Mouse (Mus musculus): Measurements from ENCODE around the gene Ostn.
"Not testable (repeated sequence)": the region's sequence is repeated elsewhere in the genome, so short reads cannot be mapped to it uniquely, and the experiment has no call there.

Gene Ostn

GRCm38 (mm10) chr16:27307189-27307588, at the start of gene Ostn:
Gene Ostn, plus strand, starts transcription at chr16:27307489.
- POLR2A ChIA-PET, CTCF ChIA-PET: not testable (repeated sequence)

GRCm38 (mm10) chr16:27268748-27269147, 38.5 kb upstream of the Ostn start:
- POLR2A ChIA-PET = no interaction called here
- CTCF ChIA-PET = no interaction called here

GRCm38 (mm10) chr16:27287410-27287809, 19.9 kb upstream of the Ostn start:
- ChIA-PET CTCF (interaction anchor here in 1 of 4 experiments (1.0 kb wide), 1 partner anchor 170 kb away, joined by 3 read pairs; no protein-coding TSS in a partner anchor), POLR2A (no interaction called here)

DNA sequence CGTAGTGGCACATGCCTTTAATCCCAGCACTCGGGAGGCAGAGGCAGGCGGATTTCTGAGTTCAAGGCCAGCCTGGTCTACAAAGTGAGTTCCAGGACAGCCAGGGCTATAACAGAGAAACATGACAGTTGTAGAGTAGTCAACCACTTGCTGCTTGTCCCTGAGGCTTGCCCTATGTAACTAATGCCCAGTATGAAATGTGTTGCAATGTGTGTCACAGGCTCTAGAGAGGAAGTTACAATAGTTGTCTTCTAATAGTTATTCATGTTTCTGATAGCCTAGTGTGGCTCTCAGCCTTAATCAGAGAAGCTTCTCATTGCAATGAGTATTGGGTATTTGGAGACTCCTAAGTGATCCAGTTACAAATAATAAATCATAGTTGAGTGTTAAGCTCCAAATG, 10.8 kb upstream of the Ostn start:
- CTCF ChIA-PET = no interaction called here
- POLR2A ChIA-PET = no interaction called here

- POLR2A ChIA-PET = interaction anchor here in 1 of 4 experiments (1.0 kb wide), 1 partner anchor 12 kb away, joined by 4 read pairs; no protein-coding TSS in a partner anchor
- CTCF ChIA-PET = no interaction called here
These were observed 10.4 kb upstream of the Ostn start for GRCm38 (mm10) chr16:27296929-27297328.

DNA sequence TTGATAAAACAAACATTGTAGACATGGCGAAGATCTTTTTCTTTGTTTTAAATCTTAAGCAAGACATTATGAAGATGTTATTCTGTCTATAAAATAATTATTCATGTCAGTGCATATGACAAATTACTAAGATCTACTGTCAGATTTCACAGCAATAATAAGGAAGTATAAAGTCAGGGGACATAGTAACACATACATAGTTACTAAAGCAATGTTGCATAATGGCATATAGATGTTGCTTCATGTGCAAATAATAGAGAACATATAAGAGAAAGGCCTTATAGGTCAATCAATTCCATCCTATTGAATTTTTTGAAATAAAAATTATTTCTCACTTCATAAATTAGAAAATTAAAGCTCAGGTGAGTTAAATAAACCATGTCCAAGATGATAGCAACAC, 11.8 kb downstream of the Ostn start:
- CTCF ChIA-PET = interaction anchor here in 1 of 4 experiments (0.6 kb wide), 1 partner anchor 79 kb away, joined by 3 read pairs; no protein-coding TSS in a partner anchor
- POLR2A ChIA-PET = no interaction called here

- ChIA-PET CTCF (no interaction called here), POLR2A (no interaction called here)
These were observed 14.8 kb downstream of the Ostn start for GRCm38 (mm10) chr16:27322047-27322446.

GRCm38 (mm10) chr16:27326463-27326862, 19.2 kb downstream of the Ostn start:
- ChIA-PET CTCF (no interaction called here), POLR2A (no interaction called here)

- ChIA-PET POLR2A (no interaction called here), CTCF (no interaction called here)
These were observed 40.2 kb downstream of the Ostn start for GRCm38 (mm10) chr16:27347521-27347920.

- ChIA-PET POLR2A (interaction anchor here in 1 of 4 experiments (0.5 kb wide), 1 partner anchor 41 kb away, joined by 5 read pairs; no protein-coding TSS in a partner anchor), CTCF (no interaction called here)
These were observed 41.1 kb downstream of the Ostn start for GRCm38 (mm10) chr16:27348359-27348758.

DNA sequence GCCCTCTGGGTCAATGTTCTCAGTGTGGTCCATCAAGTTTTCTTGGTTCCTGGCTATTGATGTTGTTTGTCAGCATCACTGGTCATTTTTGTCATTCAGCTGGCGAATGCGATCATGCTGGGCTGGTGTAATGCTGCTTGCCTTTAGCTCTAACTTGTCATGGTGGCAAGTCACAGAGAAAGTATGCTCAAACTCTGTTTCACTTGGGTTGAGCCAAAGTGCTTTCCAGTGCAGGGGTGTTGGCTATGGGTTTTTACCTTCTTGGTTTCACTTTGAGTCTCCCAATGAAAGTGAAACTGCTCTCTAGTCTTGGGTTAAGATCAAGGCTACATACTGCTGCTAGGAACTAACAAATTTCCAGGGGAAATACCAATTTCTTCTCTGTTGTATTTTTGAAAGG, 41.9 kb downstream of the Ostn start:
- POLR2A ChIA-PET = no interaction called here
- CTCF ChIA-PET = no interaction called here

GRCm38 (mm10) chr16:27349878-27350532, 42.7 kb downstream of the Ostn start:
- POLR2A ChIA-PET = no interaction called here
- CTCF ChIA-PET = no interaction called here

- ChIA-PET CTCF (no interaction called here), POLR2A (interaction anchor here in 1 of 4 experiments (0.5 kb wide), 1 partner anchor 12 kb away, joined by 3 read pairs; no protein-coding TSS in a partner anchor)
These were observed 47.2 kb downstream of the Ostn start for GRCm38 (mm10) chr16:27354464-27354863.

GRCm38 (mm10) chr16:27360059-27360458, 52.8 kb downstream of the Ostn start:
- ChIA-PET POLR2A (no interaction called here), CTCF (no interaction called here)

GRCm38 (mm10) chr16:27370191-27370590, 62.9 kb downstream of the Ostn start, which contains the start of gene Uts2b:
Gene Uts2b, minus strand, starts transcription at chr16:27370239.
- ChIA-PET POLR2A (no interaction called here), CTCF (no interaction called here)

GRCm38 (mm10) chr16:27370700-27371099, 63.4 kb downstream of the Ostn start:
- ChIA-PET POLR2A (no interaction called here), CTCF (no interaction called here)

GRCm38 (mm10) chr16:27374139-27374538, 66.8 kb downstream of the Ostn start:
- POLR2A ChIA-PET = interaction anchor here in 1 of 4 experiments (0.6 kb wide), 1 partner anchor 467 kb away, joined by 4 read pairs; no protein-coding TSS in a partner anchor

GRCm38 (mm10) chr16:27375318-27375717, 68.0 kb downstream of the Ostn start:
- CTCF ChIA-PET = no interaction called here
- POLR2A ChIA-PET = no interaction called here

More at GRCm38 (mm10) chr16:27374139-27374538, 66.8 kb downstream of the Ostn start:
- CTCF ChIA-PET = no interaction called here

GRCm38 (mm10) chr16:27376556-27376955, 69.3 kb downstream of the Ostn start:
- ChIA-PET POLR2A (no interaction called here), CTCF (no interaction called here)

- CTCF ChIA-PET = no interaction called here
These were observed 74.9 kb downstream of the Ostn start for GRCm38 (mm10) chr16:27382217-27382616.

GRCm38 (mm10) chr16:27384893-27385603, 77.8 kb downstream of the Ostn start:
- ChIA-PET CTCF (no interaction called here), POLR2A (no interaction called here)

More at GRCm38 (mm10) chr16:27382217-27382616, 74.9 kb downstream of the Ostn start:
- POLR2A ChIA-PET = no interaction called here

Data from embryonic stem cell, embryonic (primary cell).